Mouse (Mus musculus): ENCODE measurements around the gene Nek9.

Nek9 gene

DNA sequence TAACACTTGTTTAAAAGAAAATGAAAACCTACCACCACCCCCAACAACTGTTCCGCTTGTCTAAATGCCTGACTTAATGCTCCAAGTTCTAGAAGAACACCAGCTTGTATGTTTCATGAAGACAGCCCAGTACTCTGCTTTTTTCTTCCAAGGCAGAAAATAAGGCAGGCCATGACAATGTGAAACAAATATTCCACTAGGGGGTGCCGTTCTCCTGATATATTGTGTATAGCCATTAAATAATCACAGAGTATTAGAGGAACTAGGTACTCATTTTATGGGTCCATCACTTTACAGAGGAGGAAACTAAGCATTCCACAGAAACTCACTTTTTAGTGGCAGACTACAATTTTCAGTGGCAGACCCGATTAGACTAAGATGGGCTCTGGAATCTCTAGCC, 7.2 kb upstream of the Nek9 start:
- DNase-seq = peak; percentile 43

GRCm38 (mm10) chr12:85345559-85345958, 6.4 kb upstream of the Nek9 start:
- DNase-seq = no peak

GRCm38 (mm10) chr12:85344252-85344651, 5.1 kb upstream of the Nek9 start:
- DNase-seq = no peak

- no peak for DNase-seq
These were observed 3.1 kb upstream of the Nek9 start for GRCm38 (mm10) chr12:85342310-85342709.

DNA sequence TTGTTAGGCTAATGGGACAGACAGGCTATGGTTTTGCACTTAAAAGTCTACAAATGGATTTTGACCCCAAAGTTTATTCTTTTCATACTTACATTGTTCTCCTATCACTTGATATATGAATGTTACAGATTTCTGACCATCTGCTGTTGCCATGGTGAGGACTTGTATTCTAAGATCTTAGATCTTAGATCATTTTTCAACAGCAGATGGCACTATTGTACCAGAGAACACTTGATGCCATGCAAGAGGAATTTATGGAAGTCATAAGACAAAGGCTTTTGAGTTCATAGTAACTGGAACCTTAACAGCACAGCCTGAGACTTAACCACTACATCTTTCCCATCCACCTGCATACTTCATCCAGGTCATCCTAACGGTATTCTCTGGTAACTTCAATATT, 2.0 kb upstream of the Nek9 start:
- DNase-seq = no peak

DNA sequence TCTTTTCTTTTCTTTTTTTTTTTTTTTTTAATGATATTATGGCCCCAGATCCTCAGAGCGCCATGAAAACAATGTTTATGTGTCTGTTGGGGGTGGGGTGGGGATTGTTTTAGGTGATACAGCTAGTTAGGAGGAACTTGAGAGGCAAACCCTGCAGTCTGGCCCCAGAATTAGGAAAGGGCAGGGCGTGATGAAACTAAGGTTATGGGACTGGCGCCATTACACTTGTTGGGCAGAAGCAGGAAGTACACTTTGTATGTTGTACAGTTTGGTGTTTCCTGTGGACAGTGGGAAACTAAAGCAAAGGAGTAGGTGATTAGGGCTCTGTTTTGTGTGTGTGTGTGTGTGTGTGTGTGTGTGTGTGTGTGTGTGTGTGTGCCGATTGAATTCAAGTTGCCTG, 785 bp upstream of the Nek9 start:
- DNase-seq = peak; percentile 15

- no peak for DNase-seq
These were observed 347 bp downstream of the Nek9 start for GRCm38 (mm10) chr12:85338815-85339214.

- DNase-seq = no peak
These were observed 1.4 kb downstream of the Nek9 start for GRCm38 (mm10) chr12:85337567-85338311.

DNA sequence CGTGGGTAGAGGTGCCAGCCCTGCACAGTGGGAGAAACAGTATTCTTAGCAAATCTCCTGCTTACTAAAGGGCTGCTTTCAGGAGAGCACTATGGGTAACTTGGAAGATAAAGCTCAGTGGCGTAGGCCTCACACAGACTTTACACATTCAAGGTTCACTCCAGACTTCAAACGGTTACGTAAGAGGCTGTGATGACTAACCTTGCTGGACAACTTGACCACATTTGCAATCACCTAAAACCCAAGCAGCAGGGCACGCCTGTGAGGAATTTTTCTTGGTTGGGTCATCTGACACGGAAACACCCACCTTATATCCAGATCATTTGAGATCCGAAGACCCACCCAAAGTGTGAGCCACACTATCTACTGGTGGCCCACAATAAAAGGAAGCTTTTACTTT, 9.0 kb downstream of the Nek9 start:
- DNase-seq = no peak

GRCm38 (mm10) chr12:85308651-85309050, 30.5 kb downstream of the Nek9 start:
- no peak for DNase-seq

GRCm38 (mm10) chr12:85305247-85305892, 33.8 kb downstream of the Nek9 start:
- peak; percentile 89 for DNase-seq

DNA sequence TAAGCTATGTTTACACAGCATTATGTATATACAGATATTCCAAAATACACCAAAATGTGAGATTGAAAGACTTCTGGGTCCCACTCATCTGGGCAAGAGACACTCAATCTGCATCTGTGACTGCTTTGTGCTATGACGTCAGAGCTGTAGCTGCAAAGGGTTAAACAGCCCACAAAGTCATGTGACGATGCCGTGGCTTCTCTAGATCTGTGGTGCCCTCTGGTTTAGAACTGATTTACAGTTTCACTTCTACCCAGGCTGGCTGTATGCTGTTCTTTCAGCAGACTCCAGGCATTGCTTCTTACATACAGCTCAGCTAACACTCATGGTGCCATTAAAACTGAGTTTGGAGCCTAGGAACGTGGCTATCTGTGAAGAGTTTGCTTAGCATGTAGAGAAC, 34.4 kb downstream of the Nek9 start:
- DNase-seq = peak; percentile 35

GRCm38 (mm10) chr12:85303256-85303655, 35.9 kb downstream of the Nek9 start:
- DNase-seq = no peak

DNA sequence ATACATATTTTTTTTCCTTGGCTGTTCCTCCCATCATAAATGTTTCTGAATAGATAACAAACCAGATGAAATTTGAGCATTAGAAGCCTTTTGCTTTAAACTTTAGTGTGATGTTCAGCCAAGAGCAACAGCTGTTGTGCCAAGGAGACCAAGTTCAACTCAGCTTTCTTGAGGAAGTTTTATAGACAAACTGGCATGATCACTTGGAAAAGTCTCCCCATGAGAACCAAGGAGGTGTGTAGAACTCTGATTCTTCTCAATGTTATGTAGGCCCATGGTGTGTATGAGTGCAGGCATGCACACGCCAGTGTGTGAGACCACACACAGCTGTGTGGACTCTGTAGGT, 40.4 kb downstream of the Nek9 start:
- DNase-seq = no peak

DNA sequence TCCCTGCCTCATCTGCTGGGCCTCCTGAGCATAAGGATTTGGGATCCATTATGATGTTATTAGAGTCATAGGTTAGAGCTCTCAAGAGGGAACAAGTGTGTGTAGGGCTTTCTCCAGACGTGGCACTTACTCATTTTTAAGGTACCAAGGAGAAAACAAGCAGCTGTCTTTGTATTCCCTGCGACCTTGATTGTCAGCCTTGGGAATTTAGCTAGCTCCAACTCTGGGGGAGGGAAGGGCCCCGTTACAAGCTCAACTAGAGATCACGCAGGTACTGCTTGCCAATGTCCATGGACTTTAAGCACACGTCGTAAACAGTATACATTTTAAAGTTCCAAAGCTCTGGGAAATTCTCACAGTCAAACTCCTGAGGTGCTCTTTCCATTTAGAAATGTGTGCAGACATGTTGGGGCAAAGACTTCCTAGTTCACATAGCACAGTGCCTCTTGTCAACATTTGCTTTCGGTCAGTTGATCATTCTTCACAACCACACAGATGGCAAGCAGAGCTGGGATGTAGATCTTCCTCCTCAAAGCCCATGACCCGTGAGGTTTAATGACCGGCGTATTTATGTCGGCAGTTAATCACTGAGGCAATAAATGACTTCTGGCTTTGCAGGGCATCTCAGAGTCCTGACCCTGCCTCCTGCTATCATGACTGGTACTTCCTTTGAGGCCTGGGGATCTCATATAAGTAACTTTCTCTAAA, 40.9 kb downstream of the Nek9 start:
- no peak for DNase-seq

- no peak for DNase-seq
These were observed 41.7 kb downstream of the Nek9 start for GRCm38 (mm10) chr12:85297345-85297997.

- no peak for DNase-seq
These were observed 42.2 kb downstream of the Nek9 start for GRCm38 (mm10) chr12:85296915-85297314.

- DNase-seq = no peak
These were observed 43.7 kb downstream of the Nek9 start for GRCm38 (mm10) chr12:85295506-85295905.

GRCm38 (mm10) chr12:85292906-85293305, 46.3 kb downstream of the Nek9 start:
- no peak for DNase-seq

DNA sequence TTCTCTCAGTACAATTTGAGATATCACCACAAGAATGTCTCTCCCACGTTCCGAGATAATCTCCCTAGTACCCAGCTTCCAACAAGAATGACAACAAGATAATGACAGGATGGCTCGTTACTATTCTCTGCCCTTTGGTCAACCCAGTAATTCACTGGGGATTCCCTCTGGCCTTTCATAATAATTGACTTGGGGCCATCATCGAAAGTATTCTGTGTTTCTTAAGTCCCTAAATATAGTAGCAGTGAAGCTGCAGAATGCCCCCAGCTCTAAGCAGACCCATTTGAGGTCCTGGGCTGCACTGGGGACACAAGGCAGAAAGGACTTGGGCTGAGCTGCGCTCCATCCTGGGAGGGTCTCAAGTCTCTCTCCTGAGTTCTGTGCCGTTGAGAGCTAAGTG, 46.9 kb downstream of the Nek9 start:
- no peak for DNase-seq

DNA sequence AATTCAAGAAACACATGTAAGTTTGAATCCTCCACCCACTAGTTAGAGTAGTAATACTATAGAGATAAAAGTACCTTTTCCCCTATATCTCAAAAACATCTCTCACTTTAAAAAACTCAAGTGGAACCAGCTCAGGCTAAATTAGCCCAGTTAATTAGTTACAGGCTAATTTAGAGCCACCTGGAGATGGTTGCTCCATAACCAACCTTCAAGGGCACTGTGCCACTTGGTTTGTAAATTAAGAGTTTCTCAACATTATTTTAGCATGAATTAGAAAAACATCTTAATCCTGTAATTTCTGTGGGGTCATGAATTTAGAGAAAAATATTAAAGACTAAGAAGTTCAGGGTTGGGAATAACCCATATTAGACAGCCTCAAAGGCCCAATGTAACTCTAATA, 47.6 kb downstream of the Nek9 start:
- DNase-seq = no peak

DNA sequence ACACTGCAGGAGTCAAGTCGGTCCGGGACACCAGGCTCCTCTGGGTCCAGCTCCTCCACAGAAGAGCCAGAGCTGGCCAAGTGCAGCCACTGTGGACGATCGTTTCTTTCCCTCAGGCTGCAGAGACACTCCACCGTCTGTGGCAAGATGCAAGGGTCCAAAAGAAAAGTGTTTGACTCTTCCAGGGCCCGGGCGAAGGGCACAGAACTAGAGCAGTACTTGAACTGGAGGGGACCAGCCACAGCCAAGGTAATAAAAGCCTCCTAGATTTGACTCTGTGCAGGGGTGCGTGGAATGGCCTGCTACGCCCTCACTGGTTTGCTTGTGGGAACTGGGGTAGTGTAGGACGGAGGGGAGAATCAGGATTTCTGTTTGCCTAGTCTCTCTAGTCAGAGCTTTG, 48.5 kb downstream of the Nek9 start:
- DNase-seq = no peak

- DNase-seq = no peak
These were observed 49.8 kb downstream of the Nek9 start for GRCm38 (mm10) chr12:85289157-85290000.
